Mouse (Mus musculus) neural tube, embryonic 15.5 days (tissue): ENCODE data around the gene Meis2. TPM values are rescaled to one million over a fixed set of nuclear protein-coding genes. Genes with fewer than 3 reads are reported as not detected.

Experiments
- ATAC-seq: fragments of 200-750 bp; cut with Nextera tagmentation; 2 replicates; pipeline ENCODE4 v1.8.0; 2017; ENCODE audit warnings: mild to moderate bottlenecking, moderate TSS enrichment, moderate library complexity; ENCODE audit not compliant: low FRiP score
- H3K27ac ChIP-seq: fragments of 300-500 bp; sonication (generic); replicated peaks from 2 replicates; pipeline ENCODE4 v1.5.1; 2015; ENCODE audit warnings: mild to moderate bottlenecking, inconsistent platforms
- H3K27me3 ChIP-seq: fragments of 300-500 bp; sonication (generic); replicated peaks from 2 replicates; pipeline ENCODE4 v1.6.1; 2015; ENCODE audit warnings: inconsistent platforms
- H3K36me3 ChIP-seq: fragments of 300-500 bp; sonication (generic); 2 replicates; pipeline ENCODE4 v1.6.1; 2015; ENCODE audit warnings: inconsistent platforms
- H3K4me1 ChIP-seq: fragments of 300-500 bp; sonication (generic); 2 replicates; pipeline ENCODE4 v1.6.1; 2015; ENCODE audit warnings: inconsistent platforms
- H3K4me2 ChIP-seq: fragments of 300-500 bp; sonication (generic); 2 replicates; pipeline ENCODE4 v1.6.1; 2015; ENCODE audit warnings: inconsistent platforms, mild to moderate bottlenecking, moderate library complexity
- H3K4me3 ChIP-seq: fragments of 300-500 bp; sonication (generic); replicated peaks from 2 replicates; pipeline ENCODE4 v1.5.1; 2015; ENCODE audit warnings: mild to moderate bottlenecking, inconsistent platforms
- H3K9ac ChIP-seq: fragments of 300-500 bp; sonication (generic); replicated peaks from 2 replicates; pipeline ENCODE4 v1.6.1; 2015; ENCODE audit warnings: mild to moderate bottlenecking, inconsistent platforms
- H3K9me3 ChIP-seq: fragments of 300-500 bp; sonication (generic); replicated peaks from 2 replicates; pipeline ENCODE4 v1.6.1; 2016; ENCODE audit warnings: inconsistent platforms
- WGBS: fragments of 180-500 bp; shearing (Covaris S2); methylation state at CpG from one replicate; pipeline ENCODE4 v1.1.7; 2015; ENCODE audit warnings: mixed read lengths; 5-methylcytosine and 5-hydroxymethylcytosine counted together
- polyA plus RNA-seq: library from polyadenylated mRNA; unstranded; fragments of >200 nt; fragmentation: Nextera tagmentation; extraction: Ambion mirVana; gene quantifications from 2 replicates; pipeline ENCODE4 v1.2.1, GENCODE M21; 2015

The Meis2 gene
- polyA plus RNA-seq, 1 experiment from 2014 or later: 95.5 TPM

- H3K4me1 ChIP-seq: peaks cover 44% of the 10 kb centered on the region
- WGBS: 6% methylated on average over 8 of the region's 8 CpGs
- no peak overlapping the region for H3K4me3 ChIP-seq
- H3K4me2 ChIP-seq: peak overlapping the region; percentile 2; the same call in 1 of the 2 replicates
- no peak overlapping the region for H3K9ac ChIP-seq
- peaks cover 20% of the 10 kb centered on the region for H3K27me3 ChIP-seq
- H3K9me3 ChIP-seq: no peaks in the 10 kb centered on the region
- H3K36me3 ChIP-seq: no peaks in the 10 kb centered on the region
- H3K27ac ChIP-seq: peak overlapping the region; percentile 51
- no peak for ATAC-seq
Observed at GRCm38 (mm10) chr2:115858246-115858645, 207.4 kb downstream of the Meis2 start.

GRCm38 (mm10) chr2:115857123-115858080, 208.2 kb downstream of the Meis2 start:
- no peak for ATAC-seq
- H3K27me3 ChIP-seq: peaks cover 24% of the 10 kb centered on the region
- peaks cover 50% of the 10 kb centered on the region for H3K4me1 ChIP-seq
- no peak overlapping the region for H3K9ac ChIP-seq
- no peak overlapping the region for H3K4me3 ChIP-seq
- no peaks in the 10 kb centered on the region for H3K9me3 ChIP-seq
- 11% methylated on average over 11 of the region's 11 CpGs for WGBS
- 0 out of 2 replicates have a peak overlapping the region, but pooled peaks have one; percentile 2 for H3K4me2 ChIP-seq
- no peaks in the 10 kb centered on the region for H3K36me3 ChIP-seq
- H3K27ac ChIP-seq: peak overlapping the region; percentile 51; the same call in 1 of the 2 replicates

- Histone ChIP-seq H3K36me3 (no peaks in the 10 kb centered on the region), H3K9ac (no peak overlapping the region), H3K9me3 (no peaks in the 10 kb centered on the region), H3K27me3 (peaks cover 29% of the 10 kb centered on the region), H3K4me3 (peak overlapping the region; percentile 30), H3K4me1 (peaks cover 54% of the 10 kb centered on the region), H3K4me2 (peak overlapping the region; percentile 56), H3K27ac (peak overlapping the region; percentile 65; the same call in 1 of the 2 replicates)
- no peak for ATAC-seq
- WGBS: 3% methylated on average over 13 of the region's 13 CpGs
Observed at GRCm38 (mm10) chr2:115856401-115857073, 209.1 kb downstream of the Meis2 start.

- Histone ChIP-seq H3K4me1 (peaks cover 52% of the 10 kb centered on the region), H3K27me3 (peaks cover 36% of the 10 kb centered on the region), H3K9me3 (no peaks in the 10 kb centered on the region), H3K36me3 (no peaks in the 10 kb centered on the region), H3K9ac (0 out of 2 replicates have a peak overlapping the region, but pooled peaks have one; percentile 30), H3K4me2 (peak overlapping the region; percentile 56), H3K27ac (peak overlapping the region; percentile 65; the same call in 1 of the 2 replicates), H3K4me3 (peak overlapping the region; percentile 30)
- peak; percentile 76 for ATAC-seq
- WGBS: under 1% methylated on average over 33 of the region's 33 CpGs
Observed at GRCm38 (mm10) chr2:115855511-115856400, 209.9 kb downstream of the Meis2 start.

- peaks cover 43% of the 10 kb centered on the region for H3K4me1 ChIP-seq
Observed at GRCm38 (mm10) chr2:115854828-115855311, 210.8 kb downstream of the Meis2 start.

GRCm38 (mm10) chr2:115854007-115854827, 211.4 kb downstream of the Meis2 start:
- no peak for ATAC-seq
- H3K27ac ChIP-seq: peak overlapping the region; percentile 48; the same call in 1 of the 2 replicates
- peaks cover 38% of the 10 kb centered on the region for H3K27me3 ChIP-seq
- peaks cover 37% of the 10 kb centered on the region for H3K4me1 ChIP-seq
- peak overlapping the region; percentile 3; the same call in 1 of the 2 replicates for H3K9ac ChIP-seq
- H3K4me3 ChIP-seq: peak overlapping the region; percentile 28; the same call in 1 of the 2 replicates
- no peaks in the 10 kb centered on the region for H3K36me3 ChIP-seq
- no peaks in the 10 kb centered on the region for H3K9me3 ChIP-seq
- 18% methylated on average over 14 of the region's 14 CpGs for WGBS
- peak overlapping the region; percentile 56 for H3K4me2 ChIP-seq

More at GRCm38 (mm10) chr2:115854828-115855311, 210.8 kb downstream of the Meis2 start:
- Histone ChIP-seq H3K4me2 (peak overlapping the region; percentile 56), H3K9ac (peak overlapping the region; percentile 3; the same call in 1 of the 2 replicates), H3K27me3 (peaks cover 42% of the 10 kb centered on the region), H3K27ac (peak overlapping the region; percentile 48; the same call in 1 of the 2 replicates), H3K36me3 (no peaks in the 10 kb centered on the region), H3K4me3 (peak overlapping the region; percentile 28), H3K9me3 (no peaks in the 10 kb centered on the region)
- 3% methylated on average over 25 of the region's 25 CpGs for WGBS
- no peak for ATAC-seq

GRCm38 (mm10) chr2:115853221-115853620, 212.4 kb downstream of the Meis2 start:
- 21% methylated on average over 4 of the region's 4 CpGs for WGBS
- peak overlapping the region; percentile 65; the same call in 1 of the 2 replicates for H3K4me2 ChIP-seq
- H3K4me1 ChIP-seq: peaks cover 34% of the 10 kb centered on the region
- no peak overlapping the region for H3K27ac ChIP-seq
- no peaks in the 10 kb centered on the region for H3K36me3 ChIP-seq
- H3K4me3 ChIP-seq: no peak overlapping the region
- H3K27me3 ChIP-seq: peaks cover 36% of the 10 kb centered on the region
- no peaks in the 10 kb centered on the region for H3K9me3 ChIP-seq
- ATAC-seq: no peak
- no peak overlapping the region for H3K9ac ChIP-seq

GRCm38 (mm10) chr2:115852615-115853014, 213.0 kb downstream of the Meis2 start:
- Histone ChIP-seq H3K4me1 (peaks cover 31% of the 10 kb centered on the region), H3K36me3 (no peaks in the 10 kb centered on the region), H3K27me3 (peaks cover 30% of the 10 kb centered on the region), H3K27ac (peak overlapping the region; percentile 37), H3K4me3 (peak overlapping the region; percentile 33), H3K9ac (0 out of 2 replicates have a peak overlapping the region, but pooled peaks have one; percentile 14), H3K9me3 (no peaks in the 10 kb centered on the region), H3K4me2 (peak overlapping the region; percentile 65)
- WGBS: 1% methylated on average over 22 of the region's 22 CpGs
- peak; percentile 36; the same call in 1 of the 2 replicates for ATAC-seq

- WGBS: 8% methylated on average over 11 of the region's 11 CpGs
- H3K4me3 ChIP-seq: peak overlapping the region; percentile 33
Observed at GRCm38 (mm10) chr2:115852109-115852508, 213.5 kb downstream of the Meis2 start.

GRCm38 (mm10) chr2:115850961-115851360, 214.7 kb downstream of the Meis2 start:
- Histone ChIP-seq H3K36me3 (no peaks in the 10 kb centered on the region), H3K27me3 (peaks cover 30% of the 10 kb centered on the region), H3K4me3 (no peak overlapping the region), H3K27ac (no peak overlapping the region), H3K4me2 (no peak overlapping the region), H3K4me1 (peaks cover 22% of the 10 kb centered on the region), H3K9ac (no peak overlapping the region), H3K9me3 (no peaks in the 10 kb centered on the region)
- WGBS: 95% methylated on average over 4 of the region's 4 CpGs
- no peak for ATAC-seq

More at GRCm38 (mm10) chr2:115852109-115852508, 213.5 kb downstream of the Meis2 start:
- Histone ChIP-seq H3K36me3 (no peaks in the 10 kb centered on the region), H3K27me3 (peaks cover 30% of the 10 kb centered on the region), H3K4me2 (peak overlapping the region; percentile 65), H3K9ac (no peak overlapping the region), H3K9me3 (no peaks in the 10 kb centered on the region), H3K27ac (no peak overlapping the region), H3K4me1 (peaks cover 27% of the 10 kb centered on the region)
- ATAC-seq: no peak
